Mouse (Mus musculus) limb, embryonic 15.5 days (tissue): Measurements from ENCODE around the gene A430078G23Rik. TPM values are rescaled to one million over a fixed set of nuclear protein-coding genes. Genes with fewer than 3 reads are reported as not detected.

Experiments
- ATAC-seq: fragments of 200-750 bp; cut with Nextera tagmentation; 2 replicates; pipeline ENCODE4 v1.8.0; 2017; ENCODE audit warnings: low read depth, moderate TSS enrichment; ENCODE audit not compliant: insufficient number of reproducible peaks, low FRiP score, low TSS enrichment
- H3K27ac ChIP-seq: fragments of 300-500 bp; sonication (generic); 2 replicates; pipeline ENCODE4 v1.5.1; 2015; ENCODE audit warnings: moderate library complexity, mild to moderate bottlenecking, inconsistent platforms
- H3K27me3 ChIP-seq: fragments of 300-500 bp; sonication (generic); 2 replicates; pipeline ENCODE4 v1.6.1; 2015; ENCODE audit warnings: inconsistent platforms
- H3K36me3 ChIP-seq: fragments of 300-500 bp; sonication (generic); 2 replicates; pipeline ENCODE4 v1.6.1; 2015; ENCODE audit warnings: inconsistent platforms
- H3K4me1 ChIP-seq: fragments of 300-500 bp; sonication (generic); 2 replicates; pipeline ENCODE4 v1.6.1; 2015; ENCODE audit warnings: inconsistent platforms
- H3K4me2 ChIP-seq: fragments of 300-500 bp; sonication (generic); 2 replicates; pipeline ENCODE4 v1.6.1; 2015; ENCODE audit warnings: mild to moderate bottlenecking, inconsistent platforms
- H3K4me3 ChIP-seq: fragments of 300-500 bp; sonication (generic); 2 replicates; pipeline ENCODE4 v1.5.1; 2015; ENCODE audit warnings: mild to moderate bottlenecking, inconsistent platforms
- H3K9ac ChIP-seq: fragments of 300-500 bp; sonication (generic); 2 replicates; pipeline ENCODE4 v1.6.1; 2015; ENCODE audit warnings: inconsistent platforms
- H3K9me3 ChIP-seq: fragments of 300-500 bp; sonication (generic); 2 replicates; pipeline ENCODE4 v1.6.1; 2016; ENCODE audit warnings: inconsistent platforms
- WGBS: fragments of 180-500 bp; shearing (Covaris S2); methylation state at CpG from one replicate; pipeline ENCODE4 v1.1.7; 2015; 5-methylcytosine and 5-hydroxymethylcytosine counted together
- polyA plus RNA-seq: library from polyadenylated mRNA; unstranded; fragments of >200 nt; fragmentation: Nextera tagmentation; extraction: Ambion mirVana; gene quantifications from 2 replicates; pipeline ENCODE4 v1.2.1, GENCODE M21; 2015

A430078G23Rik gene
- polyA plus RNA-seq, 1 experiment from 2014 or later = 0.20 TPM

DNA sequence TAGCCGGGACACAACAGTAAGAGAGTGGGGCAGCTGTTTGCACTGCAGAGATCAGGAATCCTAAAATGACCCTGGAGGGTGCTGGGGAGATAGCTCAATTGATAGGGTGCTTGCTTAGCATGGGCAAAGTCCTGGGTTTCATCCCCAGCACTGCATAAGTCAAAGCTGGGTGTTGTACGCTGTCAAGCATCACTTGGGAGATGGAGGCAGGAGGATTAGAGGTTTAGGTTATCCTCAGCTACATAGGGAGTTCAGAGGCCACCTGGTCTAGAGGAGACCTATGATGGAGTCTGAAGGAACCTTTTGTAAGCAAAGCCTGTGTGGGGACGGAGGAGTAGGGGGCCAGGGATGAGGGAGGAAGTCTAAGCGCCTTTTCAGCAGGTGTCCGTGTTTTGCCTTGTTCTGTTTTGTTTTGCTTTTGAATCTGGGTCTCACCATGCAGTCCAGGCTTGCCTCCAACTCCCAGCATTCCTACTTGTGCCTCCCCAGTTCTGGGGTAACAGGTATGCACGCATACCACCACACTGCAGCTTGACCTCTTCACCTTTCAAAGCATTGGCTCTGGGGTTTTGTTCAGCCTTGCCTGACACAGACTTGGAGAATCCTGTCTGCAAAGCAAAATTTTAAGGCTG, 712 bp downstream of the A430078G23Rik start:
- Histone ChIP-seq H3K9me3 (no peaks in the 10 kb centered on the region), H3K9ac (no peak overlapping the region), H3K27me3 (no peaks in the 10 kb centered on the region), H3K36me3 (no peaks in the 10 kb centered on the region), H3K4me3 (no peak overlapping the region), H3K4me2 (no peak overlapping the region), H3K4me1 (no peaks in the 10 kb centered on the region), H3K27ac (no peak overlapping the region)
- 72% methylated on average over 6 of the region's 6 CpGs for WGBS
- ATAC-seq = no peak

DNA sequence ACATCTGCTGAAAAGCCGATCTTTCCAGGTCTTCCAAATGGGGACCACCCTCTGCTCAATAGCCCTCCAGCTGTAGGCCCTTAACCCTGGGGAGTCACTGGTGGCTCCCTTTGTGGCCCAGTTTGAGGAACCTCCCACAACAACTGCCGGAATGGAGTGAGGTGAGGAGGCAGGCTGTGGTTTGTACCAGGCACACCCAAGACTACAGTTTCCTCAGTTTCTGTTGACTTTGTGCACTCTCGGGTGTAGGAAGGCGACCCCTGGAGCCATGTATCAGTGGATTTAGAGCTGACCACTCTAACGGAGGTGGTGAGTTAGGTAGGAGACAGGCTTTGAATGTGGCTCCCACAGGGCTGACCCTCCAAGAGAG, 1.2 kb downstream of the A430078G23Rik start:
- Histone ChIP-seq H3K4me2 (no peak overlapping the region), H3K27ac (no peak overlapping the region), H3K9ac (no peak overlapping the region), H3K4me3 (no peak overlapping the region), H3K9me3 (no peaks in the 10 kb centered on the region), H3K36me3 (no peaks in the 10 kb centered on the region), H3K27me3 (no peaks in the 10 kb centered on the region), H3K4me1 (no peaks in the 10 kb centered on the region)
- no peak for ATAC-seq
- WGBS = 72% methylated on average over 5 of the region's 5 CpGs

DNA sequence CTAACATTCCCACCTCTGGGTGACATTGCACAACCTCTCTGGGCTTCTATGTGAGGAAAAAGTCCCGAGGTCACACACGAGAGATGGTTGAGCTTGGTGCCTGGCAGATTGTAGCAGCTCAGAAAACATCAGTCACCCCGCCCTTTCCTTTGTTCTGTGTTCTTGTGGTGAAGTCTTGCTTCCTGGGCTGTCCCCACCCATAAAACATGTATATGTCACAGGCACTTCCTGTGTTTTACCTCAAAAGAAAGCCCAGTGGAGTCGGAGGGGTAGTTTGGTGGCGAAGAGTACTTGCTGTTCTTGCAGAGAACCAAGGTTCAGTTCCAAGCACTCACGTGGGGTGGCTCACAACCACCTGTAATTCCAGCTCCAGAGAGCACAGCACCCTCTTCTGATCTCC, 2.4 kb downstream of the A430078G23Rik start:
- Histone ChIP-seq H3K27ac (no peak overlapping the region), H3K4me1 (no peaks in the 10 kb centered on the region), H3K4me2 (no peak overlapping the region), H3K4me3 (no peak overlapping the region), H3K9me3 (no peaks in the 10 kb centered on the region), H3K9ac (no peak overlapping the region), H3K36me3 (no peaks in the 10 kb centered on the region), H3K27me3 (no peaks in the 10 kb centered on the region)
- no peak for ATAC-seq
- 73% methylated on average over 6 of the region's 6 CpGs for WGBS

DNA sequence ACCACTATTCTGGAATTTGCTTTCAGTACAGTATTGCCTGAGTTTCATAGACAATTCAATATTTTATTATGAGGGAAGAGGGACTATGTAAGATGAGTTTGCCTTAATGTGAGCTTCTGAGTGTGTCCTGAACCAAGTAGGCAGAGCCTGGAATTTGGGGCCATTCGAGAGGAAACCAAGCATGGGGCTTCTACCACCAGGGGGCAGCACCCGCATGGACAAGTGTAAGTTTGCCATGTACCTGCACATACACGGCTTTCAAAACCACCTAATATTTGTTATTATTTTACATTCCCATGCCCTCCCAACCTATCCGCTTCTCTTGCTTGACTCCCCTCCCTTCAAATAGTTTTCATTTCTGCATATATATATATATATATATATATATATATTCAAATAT, 4.8 kb downstream of the A430078G23Rik start:
- ATAC-seq = no peak
- no peak overlapping the region for H3K4me3 ChIP-seq
- no peak overlapping the region for H3K4me2 ChIP-seq
- no peak overlapping the region for H3K9ac ChIP-seq
- H3K27ac ChIP-seq = no peak overlapping the region
- 5% methylated on average over 4 of the region's 4 CpGs for WGBS
- H3K4me1 ChIP-seq = no peaks in the 10 kb centered on the region
- H3K27me3 ChIP-seq = no peaks in the 10 kb centered on the region
- no peaks in the 10 kb centered on the region for H3K9me3 ChIP-seq
- H3K36me3 ChIP-seq = no peaks in the 10 kb centered on the region

DNA sequence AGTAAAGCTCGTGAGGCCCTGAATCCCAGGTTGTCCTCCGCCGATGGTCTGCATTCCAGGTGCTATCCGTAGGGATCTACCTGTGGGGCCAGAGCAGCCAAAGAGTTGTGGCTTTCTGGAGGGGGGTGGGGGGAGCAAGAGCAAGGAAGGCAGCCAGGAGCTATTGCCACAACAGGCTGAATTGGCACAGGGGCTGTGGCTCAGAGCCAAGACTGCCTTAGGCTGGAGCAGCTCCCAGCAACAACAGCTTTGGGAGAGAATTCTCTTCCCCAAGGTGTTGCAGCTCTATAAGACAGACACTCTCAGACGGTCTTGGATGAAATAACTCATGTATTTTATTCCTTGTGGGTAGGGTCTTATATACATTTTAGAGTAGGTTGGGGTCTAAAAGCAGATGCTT, 13.9 kb downstream of the A430078G23Rik start:
- H3K4me1 ChIP-seq = no peaks in the 10 kb centered on the region
- no peaks in the 10 kb centered on the region for H3K27me3 ChIP-seq
- H3K4me3 ChIP-seq = no peak overlapping the region
- H3K9me3 ChIP-seq = no peaks in the 10 kb centered on the region
- no peak overlapping the region for H3K4me2 ChIP-seq
- no peak overlapping the region for H3K9ac ChIP-seq
- ATAC-seq = no peak
- H3K27ac ChIP-seq = no peak overlapping the region
- no peaks in the 10 kb centered on the region for H3K36me3 ChIP-seq
- WGBS = 69% methylated on average over 5 of the region's 5 CpGs

DNA sequence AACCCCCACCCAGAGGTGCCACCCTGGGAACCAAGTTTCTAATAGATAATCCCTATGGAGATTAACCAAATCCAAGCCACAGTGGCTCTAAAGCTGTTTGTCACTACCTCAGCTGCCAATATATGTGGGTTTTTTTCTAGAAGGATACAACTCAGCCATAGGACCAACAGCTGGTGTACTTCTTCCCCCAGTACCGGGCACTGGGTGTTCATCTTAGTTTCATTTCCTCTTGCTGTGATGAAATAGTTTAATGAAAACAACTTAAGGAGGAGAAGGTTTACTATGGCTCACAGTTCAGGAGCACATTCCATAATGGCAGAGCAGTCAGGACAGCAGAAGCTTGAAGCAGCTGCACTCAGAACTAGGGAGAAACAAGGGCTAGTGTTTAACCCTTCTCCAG, 14.9 kb downstream of the A430078G23Rik start:
- no peak for ATAC-seq

DNA sequence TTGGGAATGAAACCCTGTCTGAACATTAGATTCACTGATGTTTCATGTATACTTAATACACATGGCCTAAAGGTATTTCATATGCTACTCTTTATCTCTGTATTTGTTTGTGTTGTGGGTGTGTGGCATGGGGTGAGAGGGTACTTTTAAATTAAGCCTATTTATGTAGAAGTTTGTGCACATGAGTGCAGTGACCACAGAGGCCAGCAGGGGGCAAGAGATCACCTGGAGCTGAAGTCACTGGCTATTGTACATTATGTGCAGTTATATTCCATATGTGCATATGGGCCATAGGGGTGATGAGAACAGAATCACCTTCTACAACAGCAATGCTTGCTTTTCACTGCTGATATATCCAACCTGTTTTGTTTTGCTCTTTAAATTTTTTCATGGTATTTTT, 22.5 kb downstream of the A430078G23Rik start:
- Histone ChIP-seq H3K9ac (no peak overlapping the region), H3K36me3 (no peaks in the 10 kb centered on the region)
- no peak for ATAC-seq

More for the DNA sequence above, 14.9 kb downstream of the A430078G23Rik start:
- Histone ChIP-seq H3K27me3 (no peaks in the 10 kb centered on the region), H3K4me2 (no peak overlapping the region), H3K9ac (no peak overlapping the region), H3K27ac (no peak overlapping the region), H3K4me3 (no peak overlapping the region), H3K4me1 (no peaks in the 10 kb centered on the region), H3K9me3 (no peaks in the 10 kb centered on the region), H3K36me3 (no peaks in the 10 kb centered on the region)
- 71% methylated on average over 1 of the region's 1 CpGs for WGBS

DNA sequence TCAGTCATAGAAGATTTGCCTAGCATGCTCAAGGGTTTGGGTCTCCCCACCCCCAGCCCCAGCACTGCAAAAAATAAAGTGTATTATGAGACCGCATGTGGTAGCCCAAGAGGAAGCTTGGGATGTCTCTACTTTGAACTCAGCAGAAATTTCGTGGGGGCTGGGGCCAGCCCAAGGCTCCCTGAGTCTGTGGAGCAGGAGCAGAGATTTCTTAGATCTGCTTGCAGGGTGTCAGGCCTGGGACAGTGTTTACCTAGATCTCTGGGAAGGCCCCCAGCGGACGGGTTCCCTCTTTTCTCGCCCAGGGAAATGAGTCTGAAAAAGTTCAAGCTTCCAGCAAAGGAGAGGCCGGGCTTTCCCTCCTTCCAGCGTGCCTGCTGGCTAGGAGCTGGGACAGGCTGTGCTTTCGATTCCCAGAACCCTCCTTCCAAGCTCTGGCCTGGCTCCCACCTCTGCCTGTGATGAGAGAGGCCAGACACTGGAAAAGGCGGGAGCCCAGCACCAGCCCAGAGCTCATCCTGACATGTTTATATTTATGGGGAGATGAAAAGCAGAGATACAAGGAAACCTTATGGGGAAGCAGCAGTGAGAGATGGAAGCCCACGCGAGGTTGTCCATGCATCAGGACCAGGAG, 23.5 kb downstream of the A430078G23Rik start:
- no peak for ATAC-seq
- Histone ChIP-seq H3K4me3 (no peak overlapping the region), H3K9ac (no peak overlapping the region), H3K27me3 (no peaks in the 10 kb centered on the region), H3K4me2 (no peak overlapping the region), H3K27ac (no peak overlapping the region), H3K9me3 (no peaks in the 10 kb centered on the region), H3K36me3 (no peaks in the 10 kb centered on the region), H3K4me1 (no peaks in the 10 kb centered on the region)
- 41% methylated on average over 11 of the region's 11 CpGs for WGBS

More for the DNA sequence above, 22.5 kb downstream of the A430078G23Rik start:
- Histone ChIP-seq H3K27me3 (no peaks in the 10 kb centered on the region), H3K4me2 (no peak overlapping the region), H3K4me1 (no peaks in the 10 kb centered on the region), H3K27ac (no peak overlapping the region), H3K4me3 (no peak overlapping the region), H3K9me3 (no peaks in the 10 kb centered on the region)

DNA sequence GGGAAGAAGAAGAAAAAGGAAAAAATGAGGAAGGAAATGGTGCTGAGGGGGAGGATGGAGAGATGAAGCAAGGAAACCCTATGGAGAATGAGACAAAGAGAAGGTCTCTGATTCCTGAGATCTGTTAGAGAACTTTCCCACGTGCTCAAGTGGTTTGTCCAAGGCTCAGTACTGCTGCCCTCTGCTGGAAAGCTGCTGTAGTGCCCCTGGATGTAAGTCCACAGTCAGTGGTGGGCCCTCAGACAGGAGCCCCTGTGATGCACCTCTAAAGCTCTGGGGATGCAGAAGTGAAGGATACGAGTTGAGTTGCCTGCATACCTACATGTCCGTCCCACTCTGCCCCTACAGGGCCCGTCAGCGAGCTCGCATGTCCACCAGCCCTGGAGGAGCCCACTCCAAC, 34.1 kb downstream of the A430078G23Rik start:
- no peak overlapping the region for H3K4me3 ChIP-seq
- 40% methylated on average over 6 of the region's 6 CpGs for whole genome bisulfite sequencing
- H3K9me3 ChIP-seq = no peaks in the 10 kb centered on the region
- H3K4me1 ChIP-seq = peaks cover 2% of the 10 kb centered on the region; the same call in 1 of the 2 replicates
- no peak for ATAC-seq
- H3K36me3 ChIP-seq = no peaks in the 10 kb centered on the region
- no peak overlapping the region for H3K27ac ChIP-seq
- no peaks in the 10 kb centered on the region for H3K27me3 ChIP-seq
- H3K4me2 ChIP-seq = no peak overlapping the region
- H3K9ac ChIP-seq = no peak overlapping the region

DNA sequence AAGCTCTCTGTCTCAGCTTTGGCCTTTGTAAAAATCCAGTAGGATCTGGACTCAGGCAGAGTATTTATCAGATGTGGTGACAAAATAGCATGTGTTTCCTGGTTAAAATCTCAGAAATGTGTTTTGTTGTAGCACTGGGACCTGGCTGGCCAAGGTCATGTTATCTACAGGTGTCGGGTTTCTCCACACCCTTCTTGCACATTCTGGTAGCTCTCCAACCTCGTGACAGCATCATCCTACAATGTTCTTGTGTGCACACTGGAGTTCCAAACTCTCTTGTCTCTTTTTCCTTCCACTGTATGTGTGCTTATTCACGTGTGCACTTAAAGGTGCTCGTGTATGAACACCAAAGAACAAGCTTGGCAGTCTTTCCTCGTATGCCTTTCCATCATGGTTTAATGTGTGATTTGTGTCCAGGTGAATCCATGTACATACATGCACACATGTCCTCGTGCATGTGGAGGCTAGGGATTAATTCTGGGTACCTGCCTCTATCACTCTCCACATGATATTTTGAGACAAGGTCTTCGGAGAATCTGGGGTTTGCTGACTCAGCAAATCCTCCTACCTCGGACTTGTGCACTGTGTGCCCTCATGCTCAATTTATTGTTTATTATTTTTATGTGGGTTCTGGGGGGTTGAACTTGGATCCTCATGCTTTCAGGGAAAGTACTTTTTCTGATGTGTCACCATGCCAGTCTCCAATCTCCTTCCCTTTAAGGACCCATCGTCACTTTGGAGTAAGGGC, 35.5 kb downstream of the A430078G23Rik start:
- Histone ChIP-seq H3K27me3 (no peaks in the 10 kb centered on the region), H3K4me2 (no peak overlapping the region), H3K4me3 (no peak overlapping the region), H3K9me3 (no peaks in the 10 kb centered on the region), H3K9ac (no peak overlapping the region), H3K4me1 (peaks cover 8% of the 10 kb centered on the region), H3K36me3 (no peaks in the 10 kb centered on the region), H3K27ac (no peak overlapping the region)
- ATAC-seq = no peak
- 70% methylated on average over 9 of the region's 9 CpGs for WGBS

DNA sequence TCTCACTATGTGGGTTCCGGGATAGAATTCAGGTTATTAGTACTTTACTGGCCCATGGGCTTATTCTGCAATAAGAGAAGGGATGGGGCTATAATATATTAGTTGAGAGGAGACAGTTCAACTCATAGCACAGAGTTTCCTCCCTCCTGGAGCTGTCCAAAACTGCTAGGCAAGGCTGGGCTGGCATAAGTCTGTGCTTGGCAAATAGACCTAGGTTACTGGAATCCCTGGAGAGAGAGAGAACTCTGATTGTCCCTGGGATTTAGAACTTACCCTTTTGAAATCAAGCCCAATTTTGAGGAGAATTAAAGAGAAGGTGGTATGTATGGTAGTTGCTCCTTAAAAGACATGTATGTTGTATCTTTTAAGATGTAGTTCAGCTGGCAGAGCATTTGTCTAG, 36.3 kb downstream of the A430078G23Rik start:
- peaks cover 13% of the 10 kb centered on the region for H3K4me1 ChIP-seq
- no peaks in the 10 kb centered on the region for H3K9me3 ChIP-seq
- H3K9ac ChIP-seq = no peak overlapping the region
- no peak for ATAC-seq
- WGBS = 89% methylated on average over 1 of the region's 1 CpGs
- H3K27ac ChIP-seq = no peak overlapping the region
- no peak overlapping the region for H3K4me2 ChIP-seq
- H3K4me3 ChIP-seq = no peak overlapping the region
- H3K27me3 ChIP-seq = no peaks in the 10 kb centered on the region
- no peaks in the 10 kb centered on the region for H3K36me3 ChIP-seq

DNA sequence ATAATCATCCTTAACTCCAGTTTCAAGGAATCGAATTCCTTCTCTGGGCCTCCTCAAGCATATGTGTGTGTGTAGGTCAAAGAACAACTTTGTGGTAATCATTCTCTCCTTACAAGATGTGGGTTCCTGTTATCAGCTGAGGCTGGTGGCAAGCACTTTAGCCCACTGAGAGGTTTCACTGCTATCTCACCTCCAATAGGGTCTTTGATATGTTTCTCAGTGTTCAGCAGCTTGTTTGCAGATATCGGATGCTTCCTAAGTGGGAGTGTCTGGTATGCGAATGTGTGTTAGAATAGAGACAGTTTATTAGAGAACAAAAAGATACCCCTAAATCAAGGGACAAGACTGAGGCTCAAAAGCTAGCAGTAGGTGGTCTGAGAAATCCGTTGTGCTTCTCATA, 39.1 kb downstream of the A430078G23Rik start:
- H3K27ac ChIP-seq = peak overlapping the region; percentile 33; the same call in 1 of the 2 replicates
- H3K4me2 ChIP-seq = peak overlapping the region; percentile 72
- H3K4me3 ChIP-seq = peak overlapping the region; percentile 81
- 0 out of 2 replicates have a peak, but pooled peaks cover 5% of the 10 kb centered on the region for H3K36me3 ChIP-seq
- H3K27me3 ChIP-seq = no peaks in the 10 kb centered on the region
- 49% methylated on average over 4 of the region's 4 CpGs for WGBS
- H3K9ac ChIP-seq = peak overlapping the region; percentile 75
- H3K9me3 ChIP-seq = no peaks in the 10 kb centered on the region
- no peak for ATAC-seq
- peaks cover 22% of the 10 kb centered on the region for H3K4me1 ChIP-seq
